Mouse (Mus musculus): ENCODE measurements at regions not wholly inside any gene's neighbourhood (a gene's known extent, or its start where the extent isn't known, plus 50 kb on each side); places are given as distances from the start of the nearest gene placed in this dataset.

DNA sequence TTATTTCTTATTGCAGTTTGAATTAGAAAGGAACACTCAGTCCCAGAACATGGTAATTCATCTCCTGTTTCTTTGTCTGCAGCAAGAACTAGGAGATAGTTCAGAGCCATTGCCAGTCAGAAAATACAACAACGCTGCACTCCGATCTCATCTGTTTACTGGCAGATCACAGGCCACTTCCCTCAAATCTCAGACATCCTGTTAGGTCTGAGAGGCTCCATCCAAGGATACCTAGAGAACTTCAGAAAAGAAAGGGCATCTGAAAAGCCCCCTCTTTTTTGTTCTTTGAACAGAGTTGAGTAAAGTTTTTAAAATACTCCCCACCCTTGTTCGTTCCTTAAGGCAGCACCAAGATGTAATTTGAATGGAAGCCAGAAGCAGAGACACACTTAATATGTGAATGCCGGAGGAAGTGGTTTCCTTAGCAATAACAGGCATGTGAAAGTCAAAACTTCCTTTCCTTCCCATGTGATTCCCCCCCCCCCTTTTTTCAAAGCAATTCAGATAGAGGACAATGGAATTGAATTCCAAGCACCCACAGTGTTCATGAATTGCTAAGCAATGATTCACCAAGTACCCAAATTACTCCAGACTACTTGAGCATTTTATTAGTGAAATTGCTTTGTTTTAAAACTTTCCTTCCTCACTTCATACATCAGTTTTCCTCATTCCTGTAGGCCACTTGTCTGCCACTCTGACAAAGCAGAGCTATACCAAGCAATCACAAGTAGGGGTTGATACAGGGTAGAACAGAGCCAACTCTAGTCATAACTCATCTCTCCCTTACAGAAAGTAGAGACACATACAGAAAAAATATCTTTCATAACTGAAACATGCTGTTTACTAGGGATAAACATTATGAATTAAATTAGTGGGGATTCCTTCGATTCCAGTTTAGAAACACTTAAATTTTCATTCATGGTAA, 100.7 kb upstream of the 4933415F23Rik start:
- H3K9ac ChIP-seq: no peak overlapping the region
- WGBS: 20% methylated on average over 5 of the region's 5 CpGs

DNA sequence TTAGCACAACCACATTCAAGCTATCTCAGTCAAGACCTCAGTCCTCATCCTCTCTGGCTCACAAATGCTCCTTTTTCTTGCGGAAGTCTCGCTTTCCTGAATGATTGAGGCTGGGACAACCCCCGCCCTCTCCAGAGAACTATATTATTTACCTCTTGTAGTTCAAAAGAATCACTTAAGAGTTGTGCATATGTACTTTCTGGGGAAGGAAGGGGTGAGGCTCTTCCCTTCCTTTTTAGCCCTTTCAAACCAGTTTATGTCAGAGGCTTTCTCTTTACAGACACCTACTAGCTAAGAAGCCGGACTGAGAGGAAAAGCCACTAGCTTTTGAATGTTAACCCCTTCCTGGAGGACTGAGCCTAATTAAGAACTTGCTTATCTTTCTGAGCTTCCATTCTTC, 98.4 kb upstream of the 4933415F23Rik start:
- Histone ChIP-seq H3K4me1 (peaks cover 21% of the 10 kb centered on the region), H3K4me2 (peak overlapping the region; percentile 17; the same call in 1 of the 2 replicates), H3K27me3 (no peaks in the 10 kb centered on the region), H3K27ac (peak overlapping the region; percentile 32), H3K9me3 (no peaks in the 10 kb centered on the region), H3K9ac (no peak overlapping the region), H3K36me3 (no peaks in the 10 kb centered on the region), H3K4me3 (no peak overlapping the region)
- 20% methylated on average over 4 of the region's 4 CpGs for WGBS
- 0 out of 2 replicates have a peak, but pooled peaks have one; percentile 56 for ATAC-seq (ENCODE audit: borderline replicate concordance, extremely low read depth, low FRiP score, low TSS enrichment)

More for the DNA sequence above, 100.7 kb upstream of the 4933415F23Rik start:
- ATAC-seq (ENCODE audit: borderline replicate concordance, extremely low read depth, low FRiP score, low TSS enrichment): peak; percentile 76
- Histone ChIP-seq H3K4me3 (no peak overlapping the region), H3K9me3 (no peaks in the 10 kb centered on the region), H3K4me1 (peaks cover 21% of the 10 kb centered on the region), H3K4me2 (peak overlapping the region; percentile 22), H3K36me3 (no peaks in the 10 kb centered on the region), H3K27me3 (no peaks in the 10 kb centered on the region), H3K27ac (peak overlapping the region; percentile 87)

DNA sequence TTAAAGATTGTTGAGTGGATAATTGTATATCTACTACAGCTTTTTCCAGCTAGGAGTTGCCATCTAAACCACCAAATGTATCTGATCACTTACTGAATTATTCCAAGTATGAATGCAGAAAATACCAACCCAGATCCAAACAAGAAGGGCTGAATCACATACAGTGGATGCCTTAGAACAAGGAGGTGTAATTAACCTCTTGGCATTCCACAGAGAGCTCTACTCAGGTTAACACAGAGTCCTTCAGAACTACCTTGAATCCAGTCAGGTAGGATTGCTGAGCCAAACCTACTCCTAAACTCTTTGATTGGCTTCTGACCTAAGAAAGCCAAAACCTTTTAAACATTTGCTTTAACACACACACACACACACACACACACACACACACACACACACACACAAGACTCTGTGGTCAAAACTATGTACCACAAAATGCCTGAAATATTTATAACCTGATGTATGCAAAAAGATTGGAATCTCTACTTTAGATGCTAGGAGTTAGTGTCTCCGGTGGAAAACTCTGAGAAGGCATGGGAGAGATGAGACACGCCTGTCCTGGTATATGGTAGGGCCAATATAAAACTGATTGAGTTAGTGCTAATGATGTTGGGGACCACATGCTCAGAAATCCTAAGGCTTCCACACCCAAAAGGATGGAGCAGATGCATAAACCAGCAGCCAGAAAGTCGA, 88.4 kb upstream of the 4933415F23Rik start:
- no peak overlapping the region for H3K4me3 ChIP-seq
- no peaks in the 10 kb centered on the region for H3K36me3 ChIP-seq
- H3K27ac ChIP-seq: peak overlapping the region; percentile 59; the same call in 1 of the 2 replicates
- no peak overlapping the region for H3K4me2 ChIP-seq
- peaks cover 12% of the 10 kb centered on the region for H3K4me1 ChIP-seq
- no peak overlapping the region for H3K9ac ChIP-seq
- 58% methylated on average over 3 of the region's 3 CpGs for WGBS
- ATAC-seq (ENCODE audit: borderline replicate concordance, extremely low read depth, low FRiP score, low TSS enrichment): peak; percentile 71; the same call in 1 of the 2 replicates
- H3K27me3 ChIP-seq: no peaks in the 10 kb centered on the region
- H3K9me3 ChIP-seq: no peaks in the 10 kb centered on the region

DNA sequence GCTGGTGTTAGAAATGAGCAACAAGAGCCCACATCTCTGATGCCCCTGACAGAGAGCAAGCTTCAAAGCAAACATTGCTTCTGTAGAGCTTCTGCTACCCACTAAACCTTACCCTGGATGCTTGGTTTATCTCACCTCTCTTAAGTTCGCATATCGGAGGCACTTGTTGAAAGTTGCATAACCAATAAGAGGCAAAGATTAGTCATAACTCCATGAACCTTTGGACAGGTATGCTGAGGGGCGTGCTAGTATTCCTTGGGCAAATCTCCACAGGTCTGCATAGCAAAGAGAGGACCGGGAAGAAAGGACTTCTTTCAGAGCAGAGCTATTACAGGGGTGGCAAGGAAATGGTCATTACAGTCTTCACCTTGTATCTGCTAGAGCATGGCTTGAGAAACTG, 87.7 kb upstream of the 4933415F23Rik start:
- Histone ChIP-seq H3K4me1 (peaks cover 12% of the 10 kb centered on the region), H3K27ac (peak overlapping the region; percentile 59), H3K36me3 (no peaks in the 10 kb centered on the region), H3K4me2 (no peak overlapping the region), H3K27me3 (no peaks in the 10 kb centered on the region), H3K9me3 (no peaks in the 10 kb centered on the region), H3K9ac (no peak overlapping the region), H3K4me3 (no peak overlapping the region)
- no peak; the same call in 1 of the 2 replicates for ATAC-seq (ENCODE audit: borderline replicate concordance, extremely low read depth, low FRiP score, low TSS enrichment)
- 63% methylated on average over 4 of the region's 4 CpGs for WGBS

DNA sequence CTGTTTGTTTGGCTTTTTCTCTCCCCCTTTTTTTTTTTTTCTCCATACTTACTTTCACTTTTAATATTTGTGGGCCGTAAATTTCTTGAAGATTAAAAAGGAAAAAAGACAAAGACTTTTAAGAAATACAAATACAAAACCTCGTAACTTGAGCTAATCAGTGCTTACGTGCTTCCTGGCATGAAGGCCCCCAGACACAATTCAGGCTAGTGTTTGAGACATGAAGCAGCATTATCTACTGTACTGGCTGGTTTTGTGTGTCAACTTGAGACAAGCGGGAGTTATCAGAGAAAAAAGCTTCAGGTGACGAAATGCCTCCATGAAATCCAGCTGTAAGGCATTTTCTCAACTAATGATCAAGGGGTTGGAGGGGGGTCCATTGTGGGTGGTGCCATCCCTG, 86.2 kb upstream of the 4933415F23Rik start:
- no peak overlapping the region for H3K9ac ChIP-seq
- 11% methylated on average over 5 of the region's 5 CpGs for WGBS
- H3K4me3 ChIP-seq: no peak overlapping the region
- H3K27me3 ChIP-seq: no peaks in the 10 kb centered on the region
- H3K27ac ChIP-seq: peak overlapping the region; percentile 86
- no peaks in the 10 kb centered on the region for H3K9me3 ChIP-seq
- no peaks in the 10 kb centered on the region for H3K36me3 ChIP-seq
- ATAC-seq (ENCODE audit: borderline replicate concordance, extremely low read depth, low FRiP score, low TSS enrichment): no peak
- peak overlapping the region; percentile 13; the same call in 1 of the 2 replicates for H3K4me2 ChIP-seq
- peaks cover 12% of the 10 kb centered on the region for H3K4me1 ChIP-seq

DNA sequence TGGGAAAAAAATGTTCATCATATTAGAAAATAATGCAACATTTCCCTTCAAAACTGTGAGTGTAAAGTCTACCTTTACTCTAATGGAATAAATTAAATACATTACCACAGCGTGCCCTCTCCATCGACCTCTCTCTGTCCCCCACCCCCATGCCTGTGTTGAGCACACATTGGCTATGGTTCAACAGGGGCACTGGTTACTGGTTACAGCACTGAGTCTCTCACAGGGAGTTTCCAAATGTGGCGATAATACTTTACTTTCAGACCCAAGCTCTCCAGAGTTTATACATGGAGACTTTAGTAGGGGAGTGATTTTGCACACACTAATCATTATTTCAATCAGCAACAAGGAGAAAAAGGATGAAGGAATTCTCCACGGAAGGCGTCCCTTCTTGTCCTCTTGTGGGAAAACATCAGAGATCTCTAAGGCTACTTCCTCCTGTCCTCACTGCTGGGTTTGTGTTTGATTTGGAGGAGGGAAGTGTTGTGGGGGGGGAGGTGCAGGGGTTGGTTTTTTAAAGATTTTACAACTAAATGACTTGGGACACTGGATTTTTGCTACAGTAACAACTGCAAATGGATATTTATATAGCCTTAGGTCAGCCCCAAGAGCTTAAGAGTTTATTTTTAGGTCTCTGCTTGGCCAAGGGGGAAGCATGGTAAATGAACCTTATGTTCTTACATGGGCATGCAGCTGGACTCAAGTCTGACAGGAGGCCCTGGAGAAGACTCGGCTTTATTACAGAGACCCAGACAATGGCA, 85.6 kb upstream of the 4933415F23Rik start:
- peak; percentile 64; the same call in 1 of the 2 replicates for ATAC-seq (ENCODE audit: borderline replicate concordance, extremely low read depth, low FRiP score, low TSS enrichment)
- WGBS: 31% methylated on average over 6 of the region's 6 CpGs
- Histone ChIP-seq H3K4me1 (peaks cover 12% of the 10 kb centered on the region), H3K9ac (no peak overlapping the region), H3K27ac (peak overlapping the region; percentile 86), H3K4me3 (no peak overlapping the region), H3K27me3 (no peaks in the 10 kb centered on the region), H3K4me2 (peak overlapping the region; percentile 13; the same call in 1 of the 2 replicates), H3K9me3 (no peaks in the 10 kb centered on the region), H3K36me3 (no peaks in the 10 kb centered on the region)

DNA sequence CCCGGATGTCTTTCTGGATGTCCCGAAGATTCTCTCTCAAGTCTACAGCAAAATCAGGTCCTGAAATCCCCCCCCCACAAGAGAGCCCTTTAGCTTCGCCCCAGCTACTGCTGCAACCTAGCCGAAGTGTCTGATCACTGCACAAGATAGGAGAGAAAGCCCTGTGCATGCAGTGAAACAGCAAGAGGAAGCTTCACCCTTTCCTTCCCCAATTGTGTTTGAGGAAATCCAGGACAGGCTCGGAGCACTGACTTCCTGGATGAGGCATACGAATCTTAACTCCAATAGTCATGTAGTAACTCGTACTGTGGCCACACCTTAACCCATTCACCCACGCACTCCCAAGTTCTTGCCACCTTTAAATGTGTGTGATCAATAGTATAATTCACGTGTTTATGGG, 82.7 kb upstream of the 4933415F23Rik start:
- Histone ChIP-seq H3K4me1 (peaks cover 12% of the 10 kb centered on the region), H3K27me3 (no peaks in the 10 kb centered on the region), H3K4me2 (peak overlapping the region; percentile 12; the same call in 1 of the 2 replicates), H3K36me3 (no peaks in the 10 kb centered on the region), H3K9me3 (no peaks in the 10 kb centered on the region), H3K27ac (no peak overlapping the region), H3K9ac (no peak overlapping the region), H3K4me3 (no peak overlapping the region)
- ATAC-seq (ENCODE audit: borderline replicate concordance, extremely low read depth, low FRiP score, low TSS enrichment): no peak
- WGBS: 68% methylated on average over 9 of the region's 9 CpGs

DNA sequence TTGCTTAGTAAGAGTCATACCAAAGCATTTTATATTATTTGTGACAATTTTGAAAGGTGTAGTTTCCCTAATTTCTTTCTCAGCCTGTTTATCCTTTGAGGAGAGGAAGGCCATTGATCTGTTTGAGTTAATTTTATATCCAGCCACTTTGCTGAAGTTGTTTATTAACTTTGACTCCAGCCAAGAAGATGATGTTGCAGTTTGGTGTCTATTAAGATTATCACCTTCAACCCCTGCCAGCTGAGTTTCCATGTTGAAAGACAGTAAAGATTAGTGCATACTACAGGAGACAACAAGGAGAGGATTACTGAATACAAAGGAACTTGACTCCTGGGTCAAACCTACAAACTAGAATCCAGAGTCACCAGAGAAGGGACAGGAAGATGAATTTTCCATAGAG, 80.5 kb upstream of the 4933415F23Rik start:
- H3K27ac ChIP-seq: no peak overlapping the region
- H3K4me1 ChIP-seq: peaks cover 8% of the 10 kb centered on the region
- no peaks in the 10 kb centered on the region for H3K9me3 ChIP-seq
- no peak for ATAC-seq (ENCODE audit: borderline replicate concordance, extremely low read depth, low FRiP score, low TSS enrichment)
- H3K27me3 ChIP-seq: no peaks in the 10 kb centered on the region
- no peak overlapping the region for H3K4me2 ChIP-seq
- no peak overlapping the region for H3K4me3 ChIP-seq
- no peaks in the 10 kb centered on the region for H3K36me3 ChIP-seq
- H3K9ac ChIP-seq: no peak overlapping the region

DNA sequence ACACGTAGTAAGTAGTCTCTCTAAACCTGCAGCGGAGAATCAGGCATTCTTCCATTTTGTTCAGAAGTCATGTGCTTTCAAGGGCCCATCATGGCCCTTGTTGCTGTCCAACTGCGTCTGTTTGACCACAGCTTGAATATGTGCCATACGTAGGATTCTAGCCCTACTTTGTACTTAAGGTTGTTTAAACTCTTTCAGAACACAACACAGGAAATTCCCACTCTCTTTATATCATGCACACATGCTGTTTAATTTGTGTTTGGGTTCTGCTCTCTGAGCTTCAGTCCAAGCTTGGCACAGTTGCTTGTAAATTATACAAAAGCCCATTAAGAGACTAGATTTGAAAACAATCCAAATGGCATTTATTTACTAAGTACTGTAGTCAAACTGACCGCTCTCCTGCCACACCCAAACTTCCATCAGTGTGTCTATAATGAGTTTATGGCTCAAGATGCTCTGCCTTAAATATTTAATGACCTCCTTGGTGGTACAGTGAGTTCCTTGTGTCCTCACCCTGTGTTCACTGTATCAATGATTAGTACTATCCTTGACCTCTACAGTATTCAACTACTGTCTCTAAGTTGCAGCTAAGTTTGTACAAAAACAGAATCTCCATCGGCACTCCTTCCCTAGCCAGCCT, 76.4 kb upstream of the 4933415F23Rik start:
- Histone ChIP-seq H3K4me1 (peaks cover 19% of the 10 kb centered on the region; the same call in 1 of the 2 replicates), H3K9me3 (no peaks in the 10 kb centered on the region), H3K9ac (no peak overlapping the region), H3K4me3 (no peak overlapping the region), H3K36me3 (no peaks in the 10 kb centered on the region), H3K27ac (peak overlapping the region; percentile 70), H3K4me2 (no peak overlapping the region), H3K27me3 (no peaks in the 10 kb centered on the region)
- 55% methylated on average over 6 of the region's 6 CpGs for WGBS
- ATAC-seq (ENCODE audit: borderline replicate concordance, extremely low read depth, low FRiP score, low TSS enrichment): peak; percentile 70; the same call in 1 of the 2 replicates

DNA sequence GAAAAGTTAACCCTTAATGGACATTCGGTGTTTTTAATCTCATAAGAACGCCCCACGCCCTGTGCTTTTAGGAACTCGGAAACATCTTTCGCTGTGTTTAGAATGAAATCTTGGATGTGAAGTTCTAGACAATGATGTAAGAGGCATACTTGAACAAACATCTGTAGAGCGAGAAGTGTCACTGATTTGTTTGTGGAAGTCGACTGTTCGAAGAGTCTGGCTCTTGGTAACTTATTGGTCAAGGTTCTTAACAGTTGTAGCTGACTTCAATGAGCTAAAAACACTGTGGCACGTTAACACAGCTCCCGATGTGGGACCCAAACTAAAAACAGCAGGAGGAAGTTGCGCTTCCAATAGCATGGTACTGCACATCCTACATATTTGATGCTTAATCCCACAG, 72.0 kb upstream of the 4933415F23Rik start:
- peak; percentile 44; the same call in 1 of the 2 replicates for ATAC-seq (ENCODE audit: borderline replicate concordance, extremely low read depth, low FRiP score, low TSS enrichment)
- Histone ChIP-seq H3K9ac (no peak overlapping the region), H3K4me2 (no peak overlapping the region), H3K27me3 (no peaks in the 10 kb centered on the region), H3K27ac (peak overlapping the region; percentile 77), H3K36me3 (no peaks in the 10 kb centered on the region), H3K9me3 (no peaks in the 10 kb centered on the region), H3K4me3 (no peak overlapping the region), H3K4me1 (peaks cover 24% of the 10 kb centered on the region; the same call in 1 of the 2 replicates)
- WGBS: 36% methylated on average over 11 of the region's 11 CpGs
